Mouse (Mus musculus) adrenal gland, adult 8-10 months (tissue): ENCODE measurements at regions not wholly inside any gene's neighbourhood (a gene's known extent, or its start where the extent isn't known, plus 50 kb on each side); places are given as distances from the start of the nearest gene placed in this dataset.

Source experiments
- DNase-seq: peaks from one replicate; pipeline ENCODE4 v3.0.0; 2022

DNA sequence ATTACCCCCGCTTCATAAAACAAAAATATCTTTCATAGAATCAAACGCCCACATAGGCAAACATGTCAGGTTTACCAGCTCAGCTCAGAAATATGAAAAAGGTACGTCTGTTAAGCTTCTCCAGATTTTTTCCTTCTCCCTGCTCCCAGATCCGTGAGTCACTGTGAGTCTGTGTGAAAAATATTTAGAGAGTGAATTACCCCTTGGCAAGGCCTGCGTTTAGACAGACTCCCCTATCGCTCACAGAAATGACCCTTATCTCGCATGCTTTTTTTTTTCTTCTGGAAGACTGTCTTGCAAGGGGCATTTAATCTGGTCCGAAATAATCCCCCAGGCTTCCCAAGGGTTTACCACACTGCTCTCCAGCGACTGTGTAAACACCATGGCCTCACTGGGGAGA lies 102.4 kb upstream of the Fn1 start:
- DNase-seq, result no peak

GRCm38 (mm10) chr1:71752351-71752750 lies 99.4 kb upstream of the Fn1 start:
- no peak for DNase-seq

DNA sequence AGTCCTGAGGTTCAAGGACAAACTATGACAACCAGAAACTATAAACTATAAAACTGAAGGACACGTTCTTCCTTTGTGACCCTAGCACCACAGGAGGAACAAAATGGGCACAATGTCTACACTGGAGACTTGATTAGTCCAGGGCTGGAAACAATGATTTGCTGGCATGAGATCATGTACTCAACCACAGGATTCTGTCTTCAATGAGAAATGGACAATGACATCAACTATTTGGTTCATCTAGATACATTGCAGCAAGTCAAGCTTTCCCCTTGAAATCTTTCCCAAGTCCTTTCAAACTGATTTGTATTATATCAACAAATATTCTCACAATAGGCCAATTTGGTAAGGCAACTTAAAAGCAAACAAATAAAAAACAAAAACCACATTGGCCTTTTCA lies 98.6 kb upstream of the Fn1 start:
- DNase-seq, result no peak

DNA sequence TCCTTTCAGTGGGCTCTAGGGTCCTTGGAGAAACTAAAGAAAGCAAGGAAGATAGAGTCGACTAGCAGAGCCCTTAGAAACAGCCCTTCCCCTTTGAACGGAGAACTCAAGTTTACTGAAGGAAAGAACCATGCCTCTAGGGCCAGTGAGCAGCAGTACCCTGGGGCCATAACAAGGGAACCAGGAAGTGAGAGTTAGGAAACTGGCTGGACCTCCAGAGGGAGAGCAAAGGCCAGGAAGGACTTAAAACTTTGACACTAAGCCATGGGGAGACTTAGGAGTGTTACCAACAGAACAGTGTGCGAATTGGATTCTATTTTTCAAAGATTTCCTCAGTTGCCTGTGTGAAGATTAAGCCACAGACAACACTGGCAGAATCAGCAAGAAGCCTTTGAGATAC lies 82.6 kb upstream of the Fn1 start:
- no peak for DNase-seq

DNA sequence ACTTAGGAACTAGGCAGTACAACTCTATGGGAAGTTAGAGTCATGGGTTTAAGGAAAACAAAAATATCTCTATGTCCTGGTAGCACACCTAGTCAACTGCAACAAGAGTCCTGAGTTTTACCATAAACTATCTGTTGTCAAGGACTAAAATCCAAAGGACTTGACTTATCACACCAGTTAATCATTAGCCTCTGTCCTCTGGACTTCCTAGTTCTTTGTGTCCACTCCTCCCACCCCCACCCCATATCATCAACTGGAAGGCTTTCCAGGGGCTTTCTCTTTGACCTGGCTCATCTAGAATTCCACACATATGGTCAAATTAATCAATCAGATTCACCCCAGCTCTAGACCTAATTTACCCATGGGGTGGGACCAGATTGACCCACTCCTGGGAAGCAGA lies 78.6 kb upstream of the Fn1 start:
- no peak for DNase-seq

- DNase-seq, result no peak
Observed at GRCm38 (mm10) chr1:71731011-71731410, 78.0 kb upstream of the Fn1 start.

DNA sequence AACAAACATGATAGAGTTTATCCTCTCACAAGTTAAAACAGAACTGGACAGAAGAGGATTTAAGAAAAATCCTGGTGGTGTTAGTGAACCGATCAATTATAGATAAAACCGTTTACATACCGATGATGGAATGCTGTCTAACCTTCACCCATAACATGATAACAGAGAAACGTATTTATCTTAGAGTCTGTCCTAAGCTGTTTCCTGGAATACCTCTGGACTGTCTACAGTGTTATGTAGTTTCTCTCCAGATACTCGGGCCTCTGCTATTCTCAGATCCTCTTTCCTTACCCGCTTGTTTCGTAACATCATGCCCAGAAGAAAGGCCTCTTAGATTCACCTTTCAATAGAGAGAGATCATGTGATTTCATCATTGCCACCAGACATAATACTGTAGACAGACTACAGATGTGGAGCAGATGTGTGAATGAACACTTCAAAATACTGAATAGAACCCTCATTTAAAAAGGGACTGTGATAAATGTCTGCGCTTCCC lies 75.9 kb upstream of the Fn1 start:
- no peak for DNase-seq

GRCm38 (mm10) chr1:71723816-71724215 lies 70.8 kb upstream of the Fn1 start:
- DNase-seq, result no peak

DNA sequence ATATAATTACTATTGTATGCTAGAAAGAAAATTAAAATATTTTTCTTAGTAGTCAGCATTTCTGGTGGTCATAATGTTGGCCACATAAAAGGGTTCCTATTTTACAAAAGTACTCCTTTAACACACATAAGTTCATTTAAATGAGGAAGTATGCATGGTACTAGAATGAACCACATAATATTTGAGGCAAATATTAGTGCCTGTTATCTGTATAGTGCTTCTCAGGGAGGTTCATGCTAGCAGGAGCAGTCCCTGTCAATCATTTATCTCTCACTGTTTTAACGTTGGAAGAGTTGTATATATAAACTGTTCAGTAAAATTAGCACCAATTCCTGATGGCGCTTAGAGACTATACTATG lies 70.0 kb upstream of the Fn1 start:
- DNase-seq, result no peak

DNA sequence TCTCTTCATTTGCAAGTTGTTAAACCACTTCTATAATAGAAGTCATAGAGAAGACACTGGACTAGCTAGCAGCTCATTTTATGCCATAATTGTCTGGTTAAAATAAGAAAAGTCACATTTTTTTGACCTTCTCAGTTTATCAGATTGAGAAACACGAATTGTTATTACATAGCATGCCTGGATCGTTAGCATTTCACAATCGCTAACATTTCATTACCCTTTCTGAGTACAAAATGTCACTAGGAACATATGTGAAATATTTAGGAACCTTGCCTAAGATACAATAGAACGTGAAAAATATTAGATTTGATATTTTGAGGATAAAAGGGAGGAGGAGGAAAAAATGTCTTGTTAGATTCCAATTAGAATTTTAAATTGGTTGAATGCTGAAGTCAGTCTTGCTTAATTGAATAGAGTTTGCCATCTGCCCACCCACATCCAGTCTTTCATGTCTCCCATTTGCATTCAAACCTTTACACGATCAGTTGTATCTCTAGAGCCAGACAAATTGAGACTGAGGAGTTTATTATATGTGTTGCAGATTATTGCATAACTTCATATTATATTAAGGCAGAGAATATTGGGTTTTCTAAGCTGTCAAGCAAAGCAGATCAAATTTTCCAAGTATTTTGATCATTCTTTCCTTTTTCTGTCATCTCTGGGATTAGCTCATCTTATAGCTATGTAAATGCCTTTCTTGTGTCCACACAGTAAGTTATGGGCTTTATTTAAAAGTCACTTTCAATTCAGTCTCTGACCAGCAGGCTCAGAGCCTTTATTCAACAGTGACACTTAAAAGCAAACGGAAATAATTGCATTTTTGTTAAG lies 69.4 kb upstream of the Fn1 start:
- DNase-seq, result no peak
